Mouse (Mus musculus) liver, embryonic 12.5 days (tissue): ENCODE results near the gene Git2. TPM values are rescaled to one million over a fixed set of nuclear protein-coding genes. Genes with fewer than 3 reads are reported as not detected.

Source experiments
- ATAC-seq: fragments of 200-750 bp; cut with Nextera tagmentation; 2 replicates; pipeline ENCODE4 v1.8.0; 2017; ENCODE audit warnings: moderate number of reproducible peaks, mild to moderate bottlenecking, moderate library complexity
- H3K27ac ChIP-seq: fragments of 300-500 bp; sonication (generic); 2 replicates; pipeline ENCODE4 v1.5.1; 2016; ENCODE audit warnings: mild to moderate bottlenecking
- H3K27me3 ChIP-seq: fragments of 300-500 bp; sonication (generic); replicated peaks from 2 replicates; pipeline ENCODE4 v1.6.1; 2016; ENCODE audit warnings: mild to moderate bottlenecking, moderate library complexity
- H3K36me3 ChIP-seq: fragments of 300-500 bp; sonication (generic); 2 replicates; pipeline ENCODE4 v1.6.1; 2016; ENCODE audit warnings: mild to moderate bottlenecking, moderate library complexity
- H3K4me1 ChIP-seq: fragments of 300-500 bp; sonication (generic); 2 replicates; pipeline ENCODE4 v1.6.1; 2016
- H3K4me2 ChIP-seq: fragments of 300-500 bp; sonication (generic); 2 replicates; pipeline ENCODE4 v1.6.1; 2016; ENCODE audit warnings: mild to moderate bottlenecking, moderate library complexity
- H3K4me3 ChIP-seq: fragments of 300-500 bp; sonication (generic); 2 replicates; pipeline ENCODE4 v1.5.1; 2016; ENCODE audit warnings: mild to moderate bottlenecking, moderate library complexity
- H3K9ac ChIP-seq: fragments of 300-500 bp; sonication (generic); 2 replicates; pipeline ENCODE4 v1.6.1; 2016; ENCODE audit warnings: mild to moderate bottlenecking, moderate library complexity
- H3K9me3 ChIP-seq: fragments of 300-500 bp; sonication (generic); replicated peaks from 2 replicates; pipeline ENCODE4 v1.6.1; 2016; ENCODE audit warnings: mild to moderate bottlenecking, moderate library complexity
- WGBS: fragments of 180-500 bp; shearing (Covaris S2); methylation state at CpG from one replicate; pipeline ENCODE4 v1.1.7; 2016; ENCODE audit not compliant: insufficient replicate concordance; 5-methylcytosine and 5-hydroxymethylcytosine counted together
- polyA plus RNA-seq: library from polyadenylated mRNA; unstranded; fragments of >200 nt; fragmentation: Nextera tagmentation; extraction: Ambion mirVana; gene quantifications from 2 replicates; pipeline ENCODE4 v1.2.1, GENCODE M21; 2016

The Git2 gene
- polyA plus RNA-seq, 1 experiment from 2014 or later = 28.3 TPM

- Histone ChIP-seq H3K4me1 (peaks cover 2% of the 10 kb centered on the region; the same call in 1 of the 2 replicates), H3K27me3 (no peaks in the 10 kb centered on the region), H3K27ac (no peak overlapping the region), H3K4me3 (no peak overlapping the region), H3K36me3 (peaks cover 98% of the 10 kb centered on the region), H3K4me2 (no peak overlapping the region), H3K9me3 (no peaks in the 10 kb centered on the region), H3K9ac (no peak overlapping the region)
- ATAC-seq = no peak
- WGBS = 90% methylated on average over 18 of the region's 18 CpGs
Observed at GRCm38 (mm10) chr5:114714551-114714950, 60.8 kb downstream of the Git2 start.

- 48% methylated on average over 21 of the region's 21 CpGs for WGBS
- no peak overlapping the region for H3K9ac ChIP-seq
- ATAC-seq = no peak
- H3K4me1 ChIP-seq = peaks cover 21% of the 10 kb centered on the region
- peak overlapping the region; percentile 33 for H3K4me2 ChIP-seq
- no peak overlapping the region for H3K27ac ChIP-seq
- H3K9me3 ChIP-seq = no peaks in the 10 kb centered on the region
- H3K27me3 ChIP-seq = no peaks in the 10 kb centered on the region
- H3K4me3 ChIP-seq = no peak overlapping the region
- peaks cover 51% of the 10 kb centered on the region for H3K36me3 ChIP-seq
Observed at GRCm38 (mm10) chr5:114709357-114709756, 66.0 kb downstream of the Git2 start.

- H3K4me2 ChIP-seq = peak overlapping the region; percentile 89
- peaks cover 43% of the 10 kb centered on the region for H3K36me3 ChIP-seq
- peak overlapping the region; percentile 84 for H3K4me3 ChIP-seq
- no peak overlapping the region for H3K27ac ChIP-seq
- WGBS = 38% methylated on average over 15 of the region's 15 CpGs
- H3K4me1 ChIP-seq = peaks cover 26% of the 10 kb centered on the region
- no peaks in the 10 kb centered on the region for H3K9me3 ChIP-seq
- no peaks in the 10 kb centered on the region for H3K27me3 ChIP-seq
- peak overlapping the region; percentile 81 for H3K9ac ChIP-seq
- ATAC-seq = no peak
Observed at GRCm38 (mm10) chr5:114708491-114708890, 66.8 kb downstream of the Git2 start.

GRCm38 (mm10) chr5:114707265-114708068 is 67.8 kb downstream of the Git2 start, which contains the start of gene Tchp:
Tchp (plus strand) TSS chr5:114707760.
- Histone ChIP-seq H3K36me3 (peaks cover 34% of the 10 kb centered on the region), H3K4me2 (peak within 1 kb of the TSS; percentile 89), H3K27me3 (no peaks in the 10 kb centered on the region), H3K4me3 (peak within 1 kb of the TSS; percentile 84), H3K27ac (no peak within 1 kb of the TSS), H3K4me1 (peaks cover 36% of the 10 kb centered on the region), H3K9ac (peak within 1 kb of the TSS; percentile 81), H3K9me3 (no peaks in the 10 kb centered on the region)
- ATAC-seq = peak; percentile 68
- 5% methylated on average over 49 of the region's 49 CpGs for WGBS

GRCm38 (mm10) chr5:114702403-114703392 is 72.6 kb downstream of the Git2 start:
- H3K9me3 ChIP-seq = no peaks in the 10 kb centered on the region
- peak overlapping the region; percentile 18; the same call in 1 of the 2 replicates for H3K9ac ChIP-seq
- peak; percentile 80 for ATAC-seq
- WGBS = 39% methylated on average over 14 of the region's 14 CpGs
- peak overlapping the region; percentile 19; the same call in 1 of the 2 replicates for H3K4me2 ChIP-seq
- no peaks in the 10 kb centered on the region for H3K36me3 ChIP-seq
- H3K4me1 ChIP-seq = peaks cover 27% of the 10 kb centered on the region
- no peak overlapping the region for H3K4me3 ChIP-seq
- 0 out of 2 replicates have a peak, but pooled peaks cover 5% of the 10 kb centered on the region for H3K27me3 ChIP-seq
- H3K27ac ChIP-seq = 0 out of 2 replicates have a peak overlapping the region, but pooled peaks have one; percentile 1

- WGBS = 26% methylated on average over 7 of the region's 7 CpGs
Observed at GRCm38 (mm10) chr5:114699015-114699414, 76.3 kb downstream of the Git2 start.

GRCm38 (mm10) chr5:114698044-114698746 is 77.1 kb downstream of the Git2 start:
- no peaks in the 10 kb centered on the region for H3K36me3 ChIP-seq
- no peak for ATAC-seq
- H3K4me3 ChIP-seq = no peak overlapping the region
- peaks cover 16% of the 10 kb centered on the region for H3K4me1 ChIP-seq
- H3K4me2 ChIP-seq = no peak overlapping the region
- WGBS = 80% methylated on average over 19 of the region's 19 CpGs
- no peak overlapping the region for H3K27ac ChIP-seq
- H3K9ac ChIP-seq = no peak overlapping the region
- no peaks in the 10 kb centered on the region for H3K9me3 ChIP-seq
- peaks cover 19% of the 10 kb centered on the region; the same call in 1 of the 2 replicates for H3K27me3 ChIP-seq

More at GRCm38 (mm10) chr5:114699015-114699414, 76.3 kb downstream of the Git2 start:
- no peak for ATAC-seq
- peaks cover 12% of the 10 kb centered on the region; the same call in 1 of the 2 replicates for H3K27me3 ChIP-seq
- H3K4me3 ChIP-seq = no peak overlapping the region
- H3K9me3 ChIP-seq = no peaks in the 10 kb centered on the region
- peaks cover 24% of the 10 kb centered on the region for H3K4me1 ChIP-seq
- H3K4me2 ChIP-seq = peak overlapping the region; percentile 32
- no peak overlapping the region for H3K9ac ChIP-seq
- H3K36me3 ChIP-seq = no peaks in the 10 kb centered on the region
- H3K27ac ChIP-seq = no peak overlapping the region

- Histone ChIP-seq H3K27me3 (peaks cover 30% of the 10 kb centered on the region; the same call in 1 of the 2 replicates), H3K27ac (no peak overlapping the region), H3K9me3 (no peaks in the 10 kb centered on the region), H3K9ac (no peak overlapping the region), H3K4me3 (no peak overlapping the region), H3K4me1 (peaks cover 6% of the 10 kb centered on the region; the same call in 1 of the 2 replicates), H3K36me3 (no peaks in the 10 kb centered on the region), H3K4me2 (no peak overlapping the region)
- WGBS = 57% methylated on average over 17 of the region's 17 CpGs
- no peak for ATAC-seq
Observed at GRCm38 (mm10) chr5:114696939-114697338, 78.4 kb downstream of the Git2 start.

GRCm38 (mm10) chr5:114695775-114696174 is 79.5 kb downstream of the Git2 start:
- no peak overlapping the region for H3K4me2 ChIP-seq
- H3K9me3 ChIP-seq = no peaks in the 10 kb centered on the region
- no peak overlapping the region for H3K4me3 ChIP-seq
- ATAC-seq = no peak
- no peak overlapping the region for H3K27ac ChIP-seq
- 53% methylated on average over 5 of the region's 5 CpGs for WGBS
- H3K9ac ChIP-seq = no peak overlapping the region
- H3K4me1 ChIP-seq = peaks cover 16% of the 10 kb centered on the region
- H3K36me3 ChIP-seq = no peaks in the 10 kb centered on the region
- peaks cover 32% of the 10 kb centered on the region; the same call in 1 of the 2 replicates for H3K27me3 ChIP-seq

GRCm38 (mm10) chr5:114690633-114691567 is 84.4 kb downstream of the Git2 start, which contains the start of gene Gltp:
Gltp (minus strand) TSS chr5:114690984.
- H3K9me3 ChIP-seq = no peaks in the 10 kb centered on the region
- peak within 1 kb of the TSS; percentile 99 for H3K4me2 ChIP-seq
- H3K27me3 ChIP-seq = peaks cover 27% of the 10 kb centered on the region; the same call in 1 of the 2 replicates
- peak within 1 kb of the TSS; percentile 77 for H3K4me3 ChIP-seq
- H3K27ac ChIP-seq = peak within 1 kb of the TSS; percentile 74
- peak; percentile 94 for ATAC-seq
- 0 out of 2 replicates have a peak, but pooled peaks cover 2% of the 10 kb centered on the region for H3K36me3 ChIP-seq
- H3K4me1 ChIP-seq = peaks cover 46% of the 10 kb centered on the region
- WGBS = 3% methylated on average over 75 of the region's 75 CpGs
- peak within 1 kb of the TSS; percentile 88 for H3K9ac ChIP-seq
